Mouse (Mus musculus) thymus, adult 2 months (tissue): ENCODE results near the gene Pex11a. TPM values are rescaled to one million over a fixed set of nuclear protein-coding genes. Genes with fewer than 3 reads are reported as not detected.

Experiments
- DNase-seq: peaks from one replicate; pipeline ENCODE4 v3.0.0; 2021
- H3K27ac ChIP-seq: fragments of 200-500 bp; 2 replicates; pipeline ENCODE4 v1.5.1; 2012; ENCODE audit warnings: low read length, control low read depth; ENCODE audit not compliant: control insufficient read depth, insufficient read depth
- H3K27me3 ChIP-seq: fragments of 200-500 bp; 2 replicates; pipeline ENCODE4 v1.6.1; 2012; ENCODE audit warnings: mild to moderate bottlenecking, low read length, moderate library complexity, mixed read lengths; ENCODE audit not compliant: control insufficient read depth, insufficient read depth
- H3K36me3 ChIP-seq: fragments of 200-500 bp; 2 replicates; pipeline ENCODE4 v1.6.1; 2012; ENCODE audit warnings: mild to moderate bottlenecking, low read length, moderate library complexity; ENCODE audit not compliant: control insufficient read depth, insufficient read depth
- H3K4me1 ChIP-seq: fragments of 200-500 bp; replicated peaks from 2 replicates; pipeline ENCODE4 v1.6.1; 2012; ENCODE audit warnings: low read length; ENCODE audit not compliant: control insufficient read depth, insufficient read depth
- H3K4me3 ChIP-seq: fragments of 200-500 bp; 2 replicates; pipeline ENCODE4 v1.5.1; 2012; ENCODE audit warnings: mild to moderate bottlenecking, low read length, control low read depth, moderate library complexity; ENCODE audit not compliant: control insufficient read depth, insufficient read depth
- CTCF ChIP-seq: fragments of 200-500 bp; IDR thresholded peaks from 2 replicates; pipeline ENCODE4 v1.5.1; 2012; ENCODE audit warnings: mild to moderate bottlenecking, control low read depth, low read length, moderate library complexity, borderline replicate concordance; ENCODE audit not compliant: control insufficient read depth, poor library complexity, insufficient read depth; ENCODE audit errors: extremely low read depth
- POLR2A ChIP-seq: fragments of 200-500 bp; IDR thresholded peaks from 2 replicates; pipeline ENCODE4 v1.6.1; 2012; ENCODE audit warnings: mild to moderate bottlenecking, low read length, control low read depth, moderate library complexity; ENCODE audit not compliant: control insufficient read depth, poor library complexity, insufficient read depth; ENCODE audit errors: extremely low read depth
- WGBS: fragments of 180-500 bp; shearing (Covaris S2); methylation state at CpG from one replicate; pipeline ENCODE4 v1.1.7; 2018; 5-methylcytosine and 5-hydroxymethylcytosine counted together
- polyA plus RNA-seq: library from polyadenylated mRNA; depleted of rRNA; stranded (reverse); fragments of >200 nt; gene quantifications from 2 replicates; pipeline ENCODE4 v1.2.3, GENCODE M21; 2012

Pex11a gene
- polyA plus RNA-seq, 1 experiment: 8.1 TPM

DNA sequence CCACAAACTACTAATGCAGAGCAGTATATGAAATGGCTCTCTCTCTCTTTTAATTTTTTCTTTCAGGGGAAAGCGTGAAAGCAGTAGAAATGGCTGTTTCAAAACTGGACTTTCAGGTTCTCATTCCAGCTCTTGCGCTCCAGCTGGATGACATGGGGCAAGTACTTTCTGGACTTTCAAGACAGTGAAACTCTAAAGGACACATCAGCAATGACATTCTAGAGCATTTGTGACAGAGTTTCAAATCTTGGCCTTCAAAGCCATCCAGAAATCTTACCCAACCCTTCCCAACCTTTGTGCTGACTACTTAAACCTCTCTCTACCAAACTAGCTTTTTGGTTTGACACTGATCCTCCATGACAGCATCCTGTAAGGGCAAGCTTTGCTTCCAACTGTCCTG lies 4.0 kb downstream of the Pex11a start:
- WGBS: 96% methylated on average over 2 of the region's 2 CpGs
- TF ChIP-seq POLR2A: no peak
- no peak for TF ChIP-seq CTCF
- H3K27me3 ChIP-seq: no peaks in the 10 kb centered on the region
- H3K27ac ChIP-seq: no peak overlapping the region
- no peak overlapping the region for H3K4me3 ChIP-seq
- H3K36me3 ChIP-seq: no peaks in the 10 kb centered on the region
- DNase-seq: no peak
- peaks cover 3% of the 10 kb centered on the region for H3K4me1 ChIP-seq

DNA sequence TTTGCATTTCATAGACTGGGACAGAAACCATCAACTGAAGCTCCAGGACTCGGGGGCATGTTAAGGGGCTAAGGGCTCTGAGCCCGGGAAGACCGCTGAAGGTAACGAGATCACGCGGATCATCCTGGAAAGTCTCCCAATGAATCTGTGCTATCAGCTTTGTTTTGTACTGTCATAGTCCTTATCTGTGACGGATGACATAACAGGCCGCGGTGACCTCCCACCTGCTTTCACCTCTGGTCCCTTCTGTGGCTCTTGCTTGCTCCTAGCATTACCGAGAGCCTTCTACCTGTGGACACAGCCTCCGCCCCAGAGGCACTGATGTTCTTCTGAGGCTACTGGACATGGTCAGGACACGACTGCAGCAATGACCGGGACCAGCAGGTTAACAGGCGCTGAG lies 6.4 kb downstream of the Pex11a start:
- Histone ChIP-seq H3K27me3 (no peaks in the 10 kb centered on the region; the same call in 1 of the 2 replicates), H3K4me1 (no peaks in the 10 kb centered on the region), H3K36me3 (no peaks in the 10 kb centered on the region), H3K27ac (no peak overlapping the region), H3K4me3 (no peak overlapping the region)
- 96% methylated on average over 14 of the region's 14 CpGs for WGBS
- no peak for TF ChIP-seq POLR2A
- no peak for TF ChIP-seq CTCF
- DNase-seq: no peak

DNA sequence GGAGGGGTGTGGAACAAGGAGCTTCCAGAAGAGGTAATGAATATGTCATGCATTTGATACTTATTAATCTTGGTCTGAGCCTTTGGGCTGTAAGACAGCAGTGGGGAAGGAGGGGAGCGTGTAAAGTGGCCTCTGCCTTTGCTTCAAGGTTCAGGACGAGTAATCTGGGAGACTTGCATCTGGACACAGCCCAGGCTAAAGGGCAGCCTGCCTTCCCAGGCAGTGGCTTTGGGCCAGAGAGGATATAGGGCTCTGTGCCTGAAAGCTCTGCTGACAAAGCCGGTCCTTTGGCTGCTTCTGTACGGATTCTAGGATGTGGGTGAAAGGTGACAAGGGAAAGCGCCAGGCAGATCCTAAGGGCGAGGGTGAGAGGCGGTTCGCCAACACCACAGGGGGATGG lies 8.4 kb downstream of the Pex11a start:
- WGBS: 93% methylated on average over 8 of the region's 8 CpGs
- H3K4me1 ChIP-seq: no peaks in the 10 kb centered on the region
- no peak overlapping the region for H3K4me3 ChIP-seq
- H3K27me3 ChIP-seq: no peaks in the 10 kb centered on the region; the same call in 1 of the 2 replicates
- TF ChIP-seq POLR2A (no peak), CTCF (no peak)
- H3K36me3 ChIP-seq: no peaks in the 10 kb centered on the region
- DNase-seq: no peak
- no peak overlapping the region for H3K27ac ChIP-seq

DNA sequence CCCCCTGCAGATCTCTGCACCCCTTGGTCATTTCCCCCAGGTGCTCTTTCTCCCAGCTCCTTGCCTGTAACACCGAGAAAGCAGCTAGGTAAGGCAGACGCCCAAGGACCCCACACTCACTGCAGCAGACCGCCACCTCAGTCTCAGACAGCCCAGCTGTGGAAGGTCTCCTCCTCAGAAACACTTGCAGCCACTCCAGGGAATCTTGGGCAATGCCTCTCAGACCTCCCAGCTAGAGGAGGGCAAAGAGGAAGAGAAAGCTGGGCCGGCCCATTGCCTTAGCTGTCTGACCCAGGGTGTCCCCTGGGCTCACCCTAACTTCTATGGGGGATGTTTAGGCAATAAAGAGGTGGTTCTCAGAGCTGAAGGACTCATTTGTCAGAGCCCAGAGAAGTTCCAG lies 10.3 kb downstream of the Pex11a start, which contains the start of gene Plin1:
Plin1 (minus strand) TSS at position 282 of the 400 bp plus-strand sequence.
- TF ChIP-seq POLR2A (no peak), CTCF (no peak)
- WGBS: 79% methylated on average over 4 of the region's 4 CpGs
- H3K4me3 ChIP-seq: no peak within 1 kb of the TSS
- no peak within 1 kb of the TSS for H3K27ac ChIP-seq
- H3K27me3 ChIP-seq: no peaks in the 10 kb centered on the region; the same call in 1 of the 2 replicates
- H3K4me1 ChIP-seq: no peaks in the 10 kb centered on the region
- H3K36me3 ChIP-seq: no peaks in the 10 kb centered on the region
- no peak for DNase-seq

DNA sequence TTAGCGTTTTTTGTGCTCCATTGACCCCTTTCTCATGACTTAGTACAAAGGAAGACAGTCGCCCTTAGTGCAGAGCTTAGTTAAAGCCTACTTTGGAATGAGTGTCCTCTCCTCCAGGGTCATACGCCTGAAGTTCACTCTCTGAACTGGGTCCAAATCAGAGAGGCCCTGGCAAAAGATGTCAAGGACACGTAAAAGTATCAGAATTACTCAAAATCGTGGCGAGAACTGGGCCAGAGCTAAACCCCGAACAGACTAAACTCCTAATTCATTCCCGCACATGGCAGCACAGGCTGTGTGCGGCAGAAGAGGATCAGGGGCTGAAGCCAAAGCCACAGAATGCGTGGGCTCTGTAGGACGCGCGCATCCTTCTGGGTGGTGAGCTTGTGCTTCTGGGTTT lies 11.5 kb downstream of the Pex11a start:
- no peak overlapping the region for H3K4me3 ChIP-seq
- TF ChIP-seq CTCF (no peak), POLR2A (no peak)
- no peaks in the 10 kb centered on the region; the same call in 1 of the 2 replicates for H3K27me3 ChIP-seq
- no peaks in the 10 kb centered on the region for H3K4me1 ChIP-seq
- 90% methylated on average over 13 of the region's 13 CpGs for WGBS
- H3K27ac ChIP-seq: no peak overlapping the region
- no peaks in the 10 kb centered on the region for H3K36me3 ChIP-seq
- DNase-seq: no peak

DNA sequence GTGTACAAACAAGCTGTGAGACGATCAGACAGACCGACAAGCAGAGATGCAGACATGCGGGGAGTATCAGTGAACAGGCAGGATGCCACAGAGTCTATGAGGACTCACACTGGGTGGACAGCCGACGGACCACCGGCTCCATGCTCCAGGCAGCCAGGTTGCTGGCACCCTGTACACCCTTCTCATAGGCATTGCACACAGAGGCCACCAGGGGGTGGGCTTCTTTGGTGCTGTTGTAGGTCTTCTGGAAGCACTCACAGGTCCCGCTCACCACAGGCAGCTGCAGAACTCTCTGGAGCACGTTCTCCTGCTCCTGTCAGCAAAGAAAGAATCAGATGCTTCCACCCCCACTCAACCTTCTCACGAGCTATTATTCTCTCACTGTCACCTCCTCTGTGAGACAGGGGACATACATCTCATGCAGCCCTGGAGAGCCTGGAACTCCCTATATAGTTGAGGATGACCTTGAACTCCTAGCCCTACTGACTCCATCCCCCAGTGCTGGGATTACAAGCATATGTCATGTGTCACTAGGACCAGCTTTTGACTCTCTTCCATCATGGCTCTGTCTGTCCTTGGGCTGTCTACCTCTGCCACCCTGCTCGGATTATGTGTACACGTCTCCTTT lies 13.1 kb downstream of the Pex11a start:
- no peaks in the 10 kb centered on the region for H3K36me3 ChIP-seq
- no peaks in the 10 kb centered on the region; the same call in 1 of the 2 replicates for H3K27me3 ChIP-seq
- 67% methylated on average over 11 of the region's 11 CpGs for WGBS
- H3K27ac ChIP-seq: no peak overlapping the region
- H3K4me1 ChIP-seq: no peaks in the 10 kb centered on the region
- DNase-seq: peak; percentile 21
- no peak overlapping the region for H3K4me3 ChIP-seq
- 0 out of 2 replicates have a peak, but pooled peaks have one; percentile 46 for TF ChIP-seq CTCF
- TF ChIP-seq POLR2A: no peak
